Mouse (Mus musculus): ENCODE data around the gene Sumf1. TPM values are rescaled to one million over a fixed set of nuclear protein-coding genes. Genes with fewer than 3 reads are reported as not detected.

Gene Sumf1
- total and polyA plus RNA-seq, 2 experiments from 2014 or later, result 14.4 to 22.5 TPM

GRCm38 (mm10) chr6:108101936-108102830 is 83.2 kb downstream of the Sumf1 start:
- no peaks in the 10 kb centered on the region for H3K36me3 ChIP-seq (ENCODE audit: insufficient read depth, low read length)
- ATAC-seq (no peak), DNase-seq (ENCODE audit: low spot score) (peak; percentile 46)
- H3K4me3 ChIP-seq (ENCODE audit: low read length), result no peak overlapping the region
- WGBS, result 74% methylated on average over 10 of the region's 10 CpGs
- H3K27ac ChIP-seq, result no peak overlapping the region
- no peaks in the 10 kb centered on the region for H3K27me3 ChIP-seq (ENCODE audit: insufficient read depth, low read length)
- no peak overlapping the region for H3K9ac ChIP-seq (replicated peaks; ENCODE audit: low read length)
- H3K4me1 ChIP-seq (ENCODE audit: insufficient read depth, low read length), result no peaks in the 10 kb centered on the region
- no peak overlapping the region for H3K4me2 ChIP-seq (ENCODE audit: low read depth, low read length)
- TF ChIP-seq CTCF (IDR thresholded peaks at IDR 0.05; ENCODE audit: low read depth), result no peak
- H3K9me3 ChIP-seq (ENCODE audit: low read length), result no peaks in the 10 kb centered on the region

- Histone ChIP-seq H3K36me3 (ENCODE audit: insufficient read depth, low read length) (no peaks in the 10 kb centered on the region), H3K9me3 (ENCODE audit: low read length) (no peaks in the 10 kb centered on the region), H3K27ac (no peak overlapping the region), H3K4me1 (ENCODE audit: insufficient read depth, low read length) (no peaks in the 10 kb centered on the region), H3K9ac (replicated peaks; ENCODE audit: low read length) (no peak overlapping the region), H3K4me3 (ENCODE audit: low read length) (no peak overlapping the region), H3K27me3 (ENCODE audit: insufficient read depth, low read length) (no peaks in the 10 kb centered on the region), H3K4me2 (ENCODE audit: low read depth, low read length) (peak overlapping the region; percentile 21; the same call in 1 of the 2 replicates)
- WGBS, result 55% methylated on average over 3 of the region's 3 CpGs
- DNase-seq (ENCODE audit: low spot score), result no peak
- TF ChIP-seq CTCF (IDR thresholded peaks at IDR 0.05; ENCODE audit: low read depth), result no peak
- no peak for ATAC-seq
These were observed 86.5 kb downstream of the Sumf1 start for GRCm38 (mm10) chr6:108098846-108099217.

GRCm38 (mm10) chr6:108098171-108098845 is 87.1 kb downstream of the Sumf1 start:
- WGBS, result 14% methylated on average over 9 of the region's 9 CpGs
- H3K9me3 ChIP-seq (ENCODE audit: low read length), result no peaks in the 10 kb centered on the region

GRCm38 (mm10) chr6:108095445-108095844 is 89.9 kb downstream of the Sumf1 start:
- 79% methylated on average over 5 of the region's 5 CpGs for WGBS
- TF ChIP-seq CTCF (IDR thresholded peaks at IDR 0.05; ENCODE audit: low read depth), result no peak
- no peaks in the 10 kb centered on the region for H3K9me3 ChIP-seq (ENCODE audit: low read length)
- ATAC-seq (no peak), DNase-seq (ENCODE audit: low spot score) (no peak)
- H3K4me3 ChIP-seq (ENCODE audit: low read length), result no peak overlapping the region
- no peak overlapping the region for H3K9ac ChIP-seq (replicated peaks; ENCODE audit: low read length)
- H3K36me3 ChIP-seq (ENCODE audit: insufficient read depth, low read length), result no peaks in the 10 kb centered on the region
- H3K4me1 ChIP-seq (ENCODE audit: insufficient read depth, low read length), result no peaks in the 10 kb centered on the region
- H3K27me3 ChIP-seq (ENCODE audit: insufficient read depth, low read length), result no peaks in the 10 kb centered on the region
- no peak overlapping the region for H3K4me2 ChIP-seq (ENCODE audit: low read depth, low read length)
- no peak overlapping the region for H3K27ac ChIP-seq

More at GRCm38 (mm10) chr6:108098171-108098845, 87.1 kb downstream of the Sumf1 start:
- H3K4me1 ChIP-seq (ENCODE audit: insufficient read depth, low read length), result no peaks in the 10 kb centered on the region
- no peak overlapping the region for H3K4me3 ChIP-seq (ENCODE audit: low read length)
- H3K36me3 ChIP-seq (ENCODE audit: insufficient read depth, low read length), result no peaks in the 10 kb centered on the region
- no peaks in the 10 kb centered on the region for H3K27me3 ChIP-seq (ENCODE audit: insufficient read depth, low read length)
- peak overlapping the region; percentile 21; the same call in 1 of the 2 replicates for H3K4me2 ChIP-seq (ENCODE audit: low read depth, low read length)
- ATAC-seq, result peak; percentile 87
- H3K9ac ChIP-seq (replicated peaks; ENCODE audit: low read length), result no peak overlapping the region
- no peak overlapping the region for H3K27ac ChIP-seq
- TF ChIP-seq CTCF (IDR thresholded peaks at IDR 0.05; ENCODE audit: low read depth), result peak; percentile 89
- peak; percentile 94 for DNase-seq (ENCODE audit: low spot score)

GRCm38 (mm10) chr6:108093449-108093848 is 91.9 kb downstream of the Sumf1 start:
- no peaks in the 10 kb centered on the region for H3K4me1 ChIP-seq (ENCODE audit: insufficient read depth, low read length)
- no peak for TF ChIP-seq CTCF (IDR thresholded peaks at IDR 0.05; ENCODE audit: low read depth)
- no peak for DNase-seq (ENCODE audit: low spot score)

GRCm38 (mm10) chr6:108092646-108093045 is 92.7 kb downstream of the Sumf1 start:
- H3K9me3 ChIP-seq (ENCODE audit: low read length), result no peaks in the 10 kb centered on the region
- no peak overlapping the region for H3K4me2 ChIP-seq (ENCODE audit: low read depth, low read length)
- no peak for ATAC-seq
- H3K36me3 ChIP-seq (ENCODE audit: insufficient read depth, low read length), result no peaks in the 10 kb centered on the region
- H3K27ac ChIP-seq, result no peak overlapping the region
- H3K27me3 ChIP-seq (ENCODE audit: insufficient read depth, low read length), result no peaks in the 10 kb centered on the region
- WGBS, result 80% methylated on average over 3 of the region's 3 CpGs
- H3K4me1 ChIP-seq (ENCODE audit: insufficient read depth, low read length), result no peaks in the 10 kb centered on the region
- no peak for DNase-seq (ENCODE audit: low spot score)
- TF ChIP-seq CTCF (IDR thresholded peaks at IDR 0.05; ENCODE audit: low read depth), result no peak
- no peak overlapping the region for H3K9ac ChIP-seq (replicated peaks; ENCODE audit: low read length)
- H3K4me3 ChIP-seq (ENCODE audit: low read length), result no peak overlapping the region

More at GRCm38 (mm10) chr6:108093449-108093848, 91.9 kb downstream of the Sumf1 start:
- Histone ChIP-seq H3K27ac (no peak overlapping the region), H3K9ac (replicated peaks; ENCODE audit: low read length) (no peak overlapping the region), H3K27me3 (ENCODE audit: insufficient read depth, low read length) (no peaks in the 10 kb centered on the region), H3K36me3 (ENCODE audit: insufficient read depth, low read length) (no peaks in the 10 kb centered on the region), H3K4me3 (ENCODE audit: low read length) (no peak overlapping the region), H3K9me3 (ENCODE audit: low read length) (no peaks in the 10 kb centered on the region), H3K4me2 (ENCODE audit: low read depth, low read length) (no peak overlapping the region)
- no peak for ATAC-seq
- WGBS, result 64% methylated on average over 3 of the region's 3 CpGs
